Mouse (Mus musculus) retina, postnatal 7 days (tissue): ENCODE results near the gene Col15a1.

Source experiments
- DNase-seq: peaks from one replicate; pipeline ENCODE4 v3.0.0-alpha.2; 2012; ENCODE audit warnings: low read depth, low spot score

Gene Col15a1

GRCm38 (mm10) chr4:47207969-47208420 is at the start of gene Col15a1:
Col15a1 (plus strand) TSS chr4:47208161.
- no peak for DNase-seq

- DNase-seq = no peak
These were observed 46.7 kb upstream of the Col15a1 start for GRCm38 (mm10) chr4:47161103-47161755.

GRCm38 (mm10) chr4:47161756-47162587 is 46.0 kb upstream of the Col15a1 start:
- DNase-seq = no peak

- DNase-seq = no peak
These were observed 35.6 kb upstream of the Col15a1 start for GRCm38 (mm10) chr4:47172314-47172713.

- DNase-seq = no peak
These were observed 30.9 kb upstream of the Col15a1 start for GRCm38 (mm10) chr4:47177101-47177500.

GRCm38 (mm10) chr4:47178261-47178961 is 29.6 kb upstream of the Col15a1 start:
- no peak for DNase-seq

GRCm38 (mm10) chr4:47179535-47179934 is 28.4 kb upstream of the Col15a1 start:
- DNase-seq = no peak

- DNase-seq = no peak
These were observed 23.8 kb upstream of the Col15a1 start for GRCm38 (mm10) chr4:47184058-47184661.

GRCm38 (mm10) chr4:47186514-47186913 is 21.4 kb upstream of the Col15a1 start:
- DNase-seq = no peak

- no peak for DNase-seq
These were observed 11.8 kb upstream of the Col15a1 start for GRCm38 (mm10) chr4:47196173-47196572.

GRCm38 (mm10) chr4:47203643-47204042 is 4.3 kb upstream of the Col15a1 start:
- DNase-seq = no peak

- DNase-seq = no peak
These were observed 2.1 kb upstream of the Col15a1 start for GRCm38 (mm10) chr4:47205846-47206245.

GRCm38 (mm10) chr4:47208421-47208991 is 545 bp downstream of the Col15a1 start:
- DNase-seq = peak; percentile 4

- DNase-seq = no peak
These were observed 1.5 kb downstream of the Col15a1 start for GRCm38 (mm10) chr4:47209466-47209865.

- DNase-seq = no peak
These were observed 10.9 kb downstream of the Col15a1 start for GRCm38 (mm10) chr4:47218828-47219227.

- no peak for DNase-seq
These were observed 11.4 kb downstream of the Col15a1 start for GRCm38 (mm10) chr4:47219393-47219792.

- DNase-seq = no peak
These were observed 12.6 kb downstream of the Col15a1 start for GRCm38 (mm10) chr4:47220544-47220943.

- no peak for DNase-seq
These were observed 14.2 kb downstream of the Col15a1 start for GRCm38 (mm10) chr4:47222146-47222545.

- DNase-seq = no peak
These were observed 18.0 kb downstream of the Col15a1 start for GRCm38 (mm10) chr4:47225920-47226319.

- no peak for DNase-seq
These were observed 19.1 kb downstream of the Col15a1 start for GRCm38 (mm10) chr4:47227101-47227500.

- no peak for DNase-seq
These were observed 19.8 kb downstream of the Col15a1 start for GRCm38 (mm10) chr4:47227756-47228155.
